Mouse (Mus musculus) liver, embryonic 12.5 days (tissue): Measurements from ENCODE around the gene Casq2. TPM values are rescaled to one million over a fixed set of nuclear protein-coding genes. Genes with fewer than 3 reads are reported as not detected.

ENCODE experiments used
- ATAC-seq: fragments of 200-750 bp; cut with Nextera tagmentation; 2 replicates; pipeline ENCODE4 v1.8.0; 2017; ENCODE audit warnings: moderate number of reproducible peaks, mild to moderate bottlenecking, moderate library complexity
- H3K27ac ChIP-seq: fragments of 300-500 bp; sonication (generic); 2 replicates; pipeline ENCODE4 v1.5.1; 2016; ENCODE audit warnings: mild to moderate bottlenecking
- H3K27me3 ChIP-seq: fragments of 300-500 bp; sonication (generic); replicated peaks from 2 replicates; pipeline ENCODE4 v1.6.1; 2016; ENCODE audit warnings: mild to moderate bottlenecking, moderate library complexity
- H3K36me3 ChIP-seq: fragments of 300-500 bp; sonication (generic); 2 replicates; pipeline ENCODE4 v1.6.1; 2016; ENCODE audit warnings: mild to moderate bottlenecking, moderate library complexity
- H3K4me1 ChIP-seq: fragments of 300-500 bp; sonication (generic); 2 replicates; pipeline ENCODE4 v1.6.1; 2016
- H3K4me2 ChIP-seq: fragments of 300-500 bp; sonication (generic); 2 replicates; pipeline ENCODE4 v1.6.1; 2016; ENCODE audit warnings: mild to moderate bottlenecking, moderate library complexity
- H3K4me3 ChIP-seq: fragments of 300-500 bp; sonication (generic); 2 replicates; pipeline ENCODE4 v1.5.1; 2016; ENCODE audit warnings: mild to moderate bottlenecking, moderate library complexity
- H3K9ac ChIP-seq: fragments of 300-500 bp; sonication (generic); 2 replicates; pipeline ENCODE4 v1.6.1; 2016; ENCODE audit warnings: mild to moderate bottlenecking, moderate library complexity
- H3K9me3 ChIP-seq: fragments of 300-500 bp; sonication (generic); replicated peaks from 2 replicates; pipeline ENCODE4 v1.6.1; 2016; ENCODE audit warnings: mild to moderate bottlenecking, moderate library complexity
- WGBS: fragments of 180-500 bp; shearing (Covaris S2); methylation state at CpG from one replicate; pipeline ENCODE4 v1.1.7; 2016; ENCODE audit not compliant: insufficient replicate concordance; 5-methylcytosine and 5-hydroxymethylcytosine counted together
- polyA plus RNA-seq: library from polyadenylated mRNA; unstranded; fragments of >200 nt; fragmentation: Nextera tagmentation; extraction: Ambion mirVana; gene quantifications from 2 replicates; pipeline ENCODE4 v1.2.1, GENCODE M21; 2016

Gene Casq2
- polyA plus RNA-seq, 1 experiment from 2014 or later = 0.60 TPM

DNA sequence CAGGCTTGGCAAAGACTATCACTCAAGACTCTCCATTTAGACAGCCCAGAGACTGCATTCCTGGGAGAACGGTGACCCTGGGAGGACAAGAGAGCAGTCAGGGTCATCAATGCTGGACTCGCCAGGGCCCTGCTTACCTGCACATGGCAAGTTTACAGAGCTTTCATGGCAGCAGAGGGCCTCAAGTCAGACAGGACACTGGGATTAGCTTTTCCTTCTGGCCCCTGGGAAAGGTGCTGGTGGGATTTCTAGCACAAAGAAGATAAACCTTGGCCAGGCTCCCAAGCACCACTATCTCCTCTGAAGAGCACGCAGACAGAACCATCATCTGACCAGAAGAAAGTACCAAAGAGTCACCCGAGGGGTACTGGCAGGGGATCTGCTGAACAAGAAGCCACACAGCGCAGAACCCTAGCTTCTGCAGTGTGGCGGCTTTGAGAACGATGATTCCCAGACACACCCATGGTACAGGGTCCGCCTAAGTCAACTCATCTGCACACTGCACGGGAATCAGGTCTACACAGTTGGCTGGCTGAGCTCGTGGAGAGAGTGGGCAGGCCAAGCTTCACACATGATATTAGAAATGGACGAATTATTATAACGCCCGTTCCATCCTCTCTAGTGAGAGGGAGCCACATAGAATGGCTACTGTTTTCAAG is 1.3 kb upstream of the Casq2 start:
- Histone ChIP-seq H3K4me3 (no peak overlapping the region), H3K9me3 (no peaks in the 10 kb centered on the region), H3K4me1 (0 out of 2 replicates have a peak, but pooled peaks cover 5% of the 10 kb centered on the region), H3K27ac (no peak overlapping the region), H3K27me3 (peaks cover 24% of the 10 kb centered on the region), H3K4me2 (no peak overlapping the region), H3K9ac (no peak overlapping the region), H3K36me3 (no peaks in the 10 kb centered on the region)
- 59% methylated on average over 13 of the region's 13 CpGs for WGBS
- no peak for ATAC-seq

DNA sequence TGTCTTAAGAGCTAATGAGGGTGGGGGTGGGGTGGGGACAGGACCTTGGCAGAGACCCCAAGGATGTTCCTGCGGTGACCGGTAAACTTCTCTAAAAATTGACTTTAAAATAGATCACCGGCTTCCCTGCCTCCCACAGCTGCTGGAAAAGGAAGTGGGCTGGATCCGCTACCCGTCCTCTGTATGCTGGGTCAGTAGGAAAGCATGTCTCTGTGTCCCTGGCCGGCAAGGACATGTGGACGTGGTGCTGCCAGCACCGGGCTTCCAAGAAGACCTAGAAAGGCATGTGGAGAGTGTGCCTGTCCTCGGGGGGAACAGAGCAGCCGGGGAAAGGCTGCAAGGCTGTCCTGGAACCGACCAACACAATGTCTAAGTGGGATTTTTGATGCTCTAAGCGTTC is 496 bp upstream of the Casq2 start:
- ATAC-seq = no peak
- Histone ChIP-seq H3K9me3 (no peaks in the 10 kb centered on the region), H3K4me1 (0 out of 2 replicates have a peak, but pooled peaks cover 5% of the 10 kb centered on the region), H3K9ac (no peak overlapping the region), H3K4me3 (no peak overlapping the region), H3K36me3 (no peaks in the 10 kb centered on the region), H3K27me3 (peaks cover 24% of the 10 kb centered on the region), H3K4me2 (no peak overlapping the region), H3K27ac (no peak overlapping the region)
- 13% methylated on average over 12 of the region's 12 CpGs for WGBS

DNA sequence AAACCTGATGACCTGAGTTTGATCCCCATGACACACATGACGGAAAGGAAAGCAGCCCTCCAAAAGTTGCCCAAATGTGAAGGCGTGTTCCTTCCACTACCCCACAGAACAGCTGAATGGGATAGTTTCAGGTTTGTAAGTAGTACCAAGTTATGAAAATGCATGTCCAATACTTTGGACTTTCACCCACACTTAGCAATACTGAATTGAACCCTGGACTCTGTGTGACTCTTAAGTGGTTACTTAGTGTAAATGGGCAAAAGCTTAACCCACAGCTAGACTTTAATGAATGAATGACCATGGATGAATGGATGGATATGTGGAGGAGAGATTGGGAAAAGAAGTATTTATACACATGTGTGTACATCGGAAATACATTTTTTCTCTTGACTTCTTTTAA is 8.6 kb downstream of the Casq2 start:
- Histone ChIP-seq H3K27ac (no peak overlapping the region), H3K36me3 (no peaks in the 10 kb centered on the region), H3K4me3 (no peak overlapping the region), H3K4me2 (no peak overlapping the region), H3K27me3 (no peaks in the 10 kb centered on the region), H3K9me3 (no peaks in the 10 kb centered on the region), H3K4me1 (no peaks in the 10 kb centered on the region), H3K9ac (no peak overlapping the region)
- no peak for ATAC-seq
- 75% methylated on average over 3 of the region's 3 CpGs for WGBS

DNA sequence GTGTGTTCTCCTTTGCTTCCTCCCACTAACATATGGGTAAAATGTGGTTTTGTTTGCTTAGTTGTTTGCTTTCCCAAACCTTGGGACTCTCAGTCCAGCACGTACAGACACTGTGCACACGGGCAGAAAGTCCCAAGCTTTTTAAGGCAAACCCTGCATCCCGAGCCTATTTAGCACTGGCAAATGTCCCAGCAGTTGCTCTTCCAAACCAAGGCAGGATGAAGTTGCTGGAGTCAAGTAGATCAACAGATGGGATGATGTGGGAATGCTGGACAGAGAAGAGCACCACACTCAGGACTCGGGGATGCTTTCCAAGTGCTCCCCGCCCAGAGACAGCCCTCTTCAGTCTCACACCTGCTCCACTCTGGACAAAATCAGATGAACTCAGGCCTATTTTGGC is 9.2 kb downstream of the Casq2 start:
- WGBS = 71% methylated on average over 5 of the region's 5 CpGs
- no peak for ATAC-seq

DNA sequence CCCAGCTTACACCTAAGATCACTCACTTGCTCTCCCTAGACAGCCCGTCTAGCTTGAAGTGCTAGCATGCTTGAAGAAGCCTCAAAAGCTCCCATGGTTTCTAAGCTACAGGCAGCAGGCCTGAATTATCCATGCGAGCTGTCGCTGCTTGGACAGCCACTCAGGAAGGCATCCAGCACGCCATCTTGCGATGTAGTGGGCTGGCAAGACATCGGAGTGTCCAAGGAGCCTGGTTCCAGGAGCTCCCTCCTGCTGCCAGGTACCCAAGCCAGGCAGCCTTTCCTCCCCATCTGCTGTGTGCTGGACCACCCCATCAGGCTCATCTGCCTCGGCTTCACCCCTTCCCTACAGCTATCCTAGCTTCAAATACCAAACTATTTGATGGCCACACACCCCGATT is 10.2 kb downstream of the Casq2 start:
- Histone ChIP-seq H3K9me3 (no peaks in the 10 kb centered on the region), H3K4me3 (no peak overlapping the region), H3K4me2 (no peak overlapping the region), H3K4me1 (no peaks in the 10 kb centered on the region), H3K9ac (no peak overlapping the region), H3K27ac (no peak overlapping the region), H3K36me3 (no peaks in the 10 kb centered on the region), H3K27me3 (no peaks in the 10 kb centered on the region)
- 76% methylated on average over 8 of the region's 8 CpGs for WGBS
- no peak for ATAC-seq

More for the DNA sequence above, 9.2 kb downstream of the Casq2 start:
- Histone ChIP-seq H3K4me1 (no peaks in the 10 kb centered on the region), H3K27me3 (no peaks in the 10 kb centered on the region), H3K9me3 (no peaks in the 10 kb centered on the region), H3K4me2 (no peak overlapping the region), H3K9ac (no peak overlapping the region), H3K4me3 (no peak overlapping the region), H3K36me3 (no peaks in the 10 kb centered on the region), H3K27ac (no peak overlapping the region)

DNA sequence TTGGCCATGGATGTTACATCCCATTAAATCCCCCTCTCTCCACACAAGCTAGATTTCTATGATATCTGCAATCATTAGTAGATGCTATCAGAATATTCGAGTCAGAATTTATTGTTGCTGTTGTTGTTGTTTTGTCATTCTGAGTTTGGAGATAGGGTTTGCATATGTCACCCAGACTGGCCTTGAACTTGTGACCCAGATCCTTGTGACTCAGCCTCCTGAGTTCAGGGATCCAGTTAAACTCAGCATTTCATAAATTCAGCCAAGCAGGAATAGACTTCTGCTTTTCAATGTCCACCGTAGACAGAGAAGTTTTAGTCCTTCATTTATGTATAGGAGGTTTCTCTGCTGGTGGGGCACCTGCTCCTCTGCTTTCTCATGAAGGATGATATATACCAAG is 10.8 kb downstream of the Casq2 start:
- no peak overlapping the region for H3K4me2 ChIP-seq
- no peak overlapping the region for H3K9ac ChIP-seq
- ATAC-seq = no peak
- H3K27me3 ChIP-seq = no peaks in the 10 kb centered on the region
- H3K4me1 ChIP-seq = no peaks in the 10 kb centered on the region
- no peak overlapping the region for H3K4me3 ChIP-seq
- no peaks in the 10 kb centered on the region for H3K9me3 ChIP-seq
- no peak overlapping the region for H3K27ac ChIP-seq
- H3K36me3 ChIP-seq = no peaks in the 10 kb centered on the region
- 64% methylated on average over 2 of the region's 2 CpGs for WGBS

DNA sequence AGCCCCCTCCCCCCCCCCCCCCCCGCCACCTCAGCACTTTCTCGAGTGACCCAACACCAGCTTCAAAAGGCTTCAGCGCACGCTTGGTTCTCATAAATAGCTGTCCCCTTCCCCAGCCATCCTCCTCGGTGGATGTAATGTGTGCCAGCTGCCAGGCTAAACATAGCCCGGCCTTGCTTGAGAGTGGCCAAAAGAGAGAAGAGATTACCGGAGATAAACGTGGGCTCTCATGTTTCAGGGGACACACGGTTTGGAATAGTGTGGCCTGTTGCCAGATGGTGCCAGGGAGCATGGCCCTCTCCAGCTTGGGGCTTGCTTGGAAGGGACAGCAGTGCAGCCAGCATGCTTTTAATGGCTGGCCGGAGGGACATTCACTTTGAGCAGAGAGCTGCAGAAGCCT is 13.0 kb downstream of the Casq2 start:
- Histone ChIP-seq H3K4me2 (no peak overlapping the region), H3K9me3 (no peaks in the 10 kb centered on the region), H3K4me1 (no peaks in the 10 kb centered on the region), H3K36me3 (no peaks in the 10 kb centered on the region), H3K27ac (no peak overlapping the region), H3K9ac (no peak overlapping the region), H3K4me3 (no peak overlapping the region), H3K27me3 (no peaks in the 10 kb centered on the region)
- ATAC-seq = no peak
- WGBS = 56% methylated on average over 9 of the region's 10 CpGs

DNA sequence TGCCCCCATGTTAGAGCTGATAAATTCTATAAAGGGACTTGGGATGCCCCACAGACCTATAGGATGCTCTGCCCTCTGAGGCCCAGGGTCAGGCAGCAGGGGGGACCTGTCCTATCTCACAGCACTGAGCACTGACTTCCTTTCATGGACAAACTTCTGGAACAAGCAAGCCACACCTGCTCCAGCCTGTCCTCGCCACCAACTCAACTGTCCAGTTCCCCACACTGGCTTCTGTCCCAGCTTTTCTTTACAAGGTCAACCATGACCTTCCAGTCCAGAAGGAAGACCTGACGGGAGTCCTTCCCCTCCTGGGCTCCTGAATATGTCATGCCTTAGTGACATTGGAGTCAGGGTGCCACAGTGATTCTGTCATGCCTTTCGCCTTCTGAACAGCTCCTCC is 13.6 kb downstream of the Casq2 start:
- Histone ChIP-seq H3K9ac (no peak overlapping the region), H3K27ac (no peak overlapping the region), H3K4me3 (no peak overlapping the region), H3K9me3 (no peaks in the 10 kb centered on the region), H3K36me3 (no peaks in the 10 kb centered on the region), H3K4me2 (no peak overlapping the region), H3K27me3 (no peaks in the 10 kb centered on the region), H3K4me1 (no peaks in the 10 kb centered on the region)
- ATAC-seq = no peak
- 65% methylated on average over 3 of the region's 3 CpGs for WGBS

DNA sequence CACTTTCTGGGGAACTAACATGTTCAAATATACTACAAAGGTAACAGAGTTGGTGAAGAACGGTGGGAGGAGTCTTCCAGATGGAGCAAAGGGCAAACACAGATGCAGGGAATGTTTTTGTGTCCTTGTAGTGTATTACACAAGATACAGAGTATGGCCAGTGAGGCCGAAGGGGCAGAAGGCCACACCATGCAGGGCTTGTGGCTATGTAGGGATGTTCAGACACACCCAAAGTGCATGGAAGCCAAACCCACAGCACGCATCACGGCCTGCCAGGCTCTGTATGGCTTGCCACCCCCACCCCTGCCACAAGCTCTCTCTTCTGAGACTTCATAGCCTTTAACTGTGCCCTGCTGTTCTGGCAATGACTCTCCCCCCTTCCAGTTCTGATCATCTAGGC is 15.2 kb downstream of the Casq2 start:
- ATAC-seq = no peak
- 67% methylated on average over 4 of the region's 4 CpGs for WGBS
- Histone ChIP-seq H3K9me3 (no peaks in the 10 kb centered on the region), H3K27me3 (no peaks in the 10 kb centered on the region), H3K36me3 (no peaks in the 10 kb centered on the region), H3K4me3 (no peak overlapping the region), H3K27ac (no peak overlapping the region), H3K9ac (no peak overlapping the region), H3K4me2 (no peak overlapping the region), H3K4me1 (no peaks in the 10 kb centered on the region)

DNA sequence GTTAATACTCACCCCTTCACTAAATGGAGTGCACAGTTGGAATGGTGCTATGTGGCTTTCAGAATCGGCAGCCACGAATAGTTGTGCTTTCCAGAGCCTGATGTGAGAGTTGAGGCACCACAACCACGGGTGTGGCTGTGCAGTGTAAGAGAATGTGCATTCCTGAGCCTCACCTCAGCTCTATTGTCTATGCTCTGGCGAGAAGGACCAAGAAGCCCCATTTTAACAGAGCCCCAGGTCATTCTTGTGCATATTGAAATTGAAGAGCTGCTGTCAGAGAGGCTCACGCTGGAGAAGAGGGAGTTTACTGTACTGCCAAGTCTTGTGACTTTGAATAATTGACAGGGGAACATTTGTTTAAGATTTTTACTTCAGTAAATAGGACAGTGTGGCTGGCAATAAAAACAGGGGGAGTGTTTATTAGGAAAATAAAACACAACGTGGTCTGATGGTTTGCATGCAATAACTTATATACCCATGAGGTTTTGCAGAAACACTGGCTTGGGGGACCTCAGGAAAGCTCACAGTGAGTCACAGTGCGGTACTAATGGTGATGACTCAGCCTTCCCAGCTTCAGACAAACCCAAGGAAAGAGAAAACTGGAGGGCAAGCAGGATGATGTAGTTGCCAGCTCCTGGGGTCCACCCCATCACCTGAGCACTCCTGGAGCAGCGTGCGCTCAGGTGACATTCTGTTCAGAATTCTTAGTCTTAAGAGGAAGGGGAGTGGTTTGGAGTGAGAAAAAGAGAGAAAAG is 17.8 kb downstream of the Casq2 start:
- no peaks in the 10 kb centered on the region for H3K9me3 ChIP-seq
- no peak for ATAC-seq
- H3K9ac ChIP-seq = no peak overlapping the region
- 59% methylated on average over 9 of the region's 9 CpGs for WGBS
- H3K27me3 ChIP-seq = no peaks in the 10 kb centered on the region
- H3K4me3 ChIP-seq = no peak overlapping the region
- H3K36me3 ChIP-seq = no peaks in the 10 kb centered on the region
- no peak overlapping the region for H3K27ac ChIP-seq
- H3K4me2 ChIP-seq = no peak overlapping the region
- no peaks in the 10 kb centered on the region for H3K4me1 ChIP-seq

DNA sequence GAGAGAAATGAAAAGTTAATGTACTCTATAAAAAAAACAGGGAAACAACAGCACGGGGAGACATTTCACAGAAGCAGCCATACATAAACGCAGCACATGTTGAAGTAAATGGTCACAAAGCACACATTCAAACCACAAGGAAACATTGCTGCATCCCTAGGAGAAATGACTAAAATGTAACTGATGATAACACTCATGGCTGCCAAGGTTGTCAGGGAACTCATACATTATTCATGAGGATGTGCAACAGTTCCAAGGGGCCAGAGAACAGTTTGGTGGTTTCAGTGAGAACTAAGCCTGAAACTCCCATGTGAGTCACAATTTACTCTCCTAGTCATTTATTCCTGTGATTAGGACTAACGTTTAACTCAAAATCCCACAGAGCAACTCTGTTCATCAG is 22.0 kb downstream of the Casq2 start:
- H3K36me3 ChIP-seq = no peaks in the 10 kb centered on the region
- no peaks in the 10 kb centered on the region for H3K9me3 ChIP-seq
- no peak overlapping the region for H3K4me2 ChIP-seq
- no peaks in the 10 kb centered on the region for H3K27me3 ChIP-seq
- no peaks in the 10 kb centered on the region for H3K4me1 ChIP-seq
- no peak overlapping the region for H3K27ac ChIP-seq
- 64% methylated on average over 3 of the region's 3 CpGs for WGBS
- ATAC-seq = no peak
- H3K9ac ChIP-seq = no peak overlapping the region
- H3K4me3 ChIP-seq = no peak overlapping the region

DNA sequence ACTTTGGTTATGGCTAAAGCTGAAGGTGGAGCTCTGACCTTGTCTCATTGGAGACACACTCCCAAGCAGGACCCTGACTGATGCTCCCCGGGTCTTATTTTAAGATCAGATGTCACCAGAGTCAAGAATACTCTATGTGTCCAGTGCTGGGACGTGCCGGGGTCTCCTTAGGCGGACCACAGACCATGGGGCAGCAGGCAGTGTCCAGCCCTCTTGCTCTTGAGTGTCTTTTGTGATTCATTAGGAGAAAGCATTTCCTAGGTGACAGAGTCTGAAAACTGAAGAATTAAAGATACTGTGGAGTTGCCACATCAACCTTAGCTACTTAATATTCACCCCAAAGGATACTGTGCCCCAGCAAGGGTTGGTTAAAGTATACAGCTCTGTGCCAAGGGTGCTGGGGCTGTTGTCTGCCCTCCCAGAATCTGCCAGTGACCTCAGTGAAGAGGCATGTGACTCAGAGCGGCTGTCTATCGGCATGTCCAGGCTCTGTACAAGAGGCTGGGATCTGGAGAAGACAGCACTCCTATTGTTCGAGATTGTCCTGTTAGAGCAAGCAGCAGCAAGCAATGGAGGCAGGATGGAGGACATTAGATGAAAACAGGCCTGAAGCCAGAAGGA is 25.9 kb downstream of the Casq2 start:
- no peak overlapping the region for H3K27ac ChIP-seq
- 72% methylated on average over 7 of the region's 7 CpGs for WGBS
- H3K9ac ChIP-seq = no peak overlapping the region
- no peaks in the 10 kb centered on the region for H3K9me3 ChIP-seq
- ATAC-seq = no peak
- H3K4me1 ChIP-seq = no peaks in the 10 kb centered on the region
- H3K4me3 ChIP-seq = no peak overlapping the region
- H3K36me3 ChIP-seq = no peaks in the 10 kb centered on the region
- no peak overlapping the region for H3K4me2 ChIP-seq
- H3K27me3 ChIP-seq = 0 out of 2 replicates have a peak, but pooled peaks cover 6% of the 10 kb centered on the region
